ENCODE assay signal across 22 mouse cellular contexts in the genomic region with DNA sequence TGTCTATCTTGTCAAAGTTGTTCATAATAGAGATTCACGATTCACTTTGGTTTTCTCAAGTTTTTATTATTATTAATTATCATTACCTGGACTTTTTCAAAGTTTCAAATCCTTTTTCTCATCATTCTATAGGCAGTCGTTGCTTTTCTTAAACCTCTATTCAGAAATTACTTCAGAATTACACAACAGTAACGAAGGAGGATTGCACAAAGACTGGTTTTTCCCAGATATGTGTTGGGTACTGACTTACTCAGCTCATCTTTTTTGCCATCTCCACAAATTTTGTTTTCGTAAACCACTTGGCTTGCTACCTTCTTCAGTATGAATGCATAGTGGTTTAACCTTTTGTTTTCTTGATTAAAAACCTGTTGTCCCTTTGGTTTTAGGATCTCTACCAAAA.
"Had no signal": no experiment of that assay in that cellular context is flagged by ENCODE, and none has a peak within 500 bp of the region (broad histone marks: within the 10 kb centered on the region; RNA-seq: fewer than 3 reads in every experiment).

No protein-coding gene starts in this region.

- ATAC-seq: hindbrain, embryonic 16.5 days; hindbrain, postnatal 0 days; inflammation-experienced regulatory T-cells, adult 6 months; intestine, embryonic 15.5 days; intestine, embryonic 16.5 days; intestine, postnatal 0 days had no signal

- DNase-seq: heart, postnatal 10 days; heart, postnatal 14 days; heart, postnatal 36 days; heart, postnatal 4 days; kidney, adult 11 months; kidney, adult 18-20 months; kidney, adult 2 months; kidney, adult 8-10 months; kidney, adult 9 months; kidney, postnatal 10 days; kidney, postnatal 14 days; kidney, postnatal 25 days; kidney, postnatal 36 days; kidney, postnatal 4 days; layer of hippocampus, adult 9-11 months; layer of hippocampus, postnatal 36 days had no signal
